8 mouse cellular contexts compared by ENCODE assay signal in genomic region chr7:145112146-145112830, GRCm38 (mm10).
DNase-seq lines count a peak whose midpoint lies in the region; ATAC-seq lines count a peak whose summit lies in the region.

No protein-coding gene starts in this region.

- H3K4me3 ChIP-seq in hindbrain, embryonic 10.5 days = no peak overlapping the region
- no peak overlapping the region for H3K4me3 ChIP-seq in hindbrain, embryonic 16.5 days (ENCODE audit: low read length)
- H3K4me3 ChIP-seq in limb, embryonic 13.5 days = no peak overlapping the region

- H3K36me3 ChIP-seq in hindbrain, embryonic 10.5 days = no peaks in the 10 kb centered on the region
- no peaks in the 10 kb centered on the region for H3K36me3 ChIP-seq in hindbrain, embryonic 16.5 days (ENCODE audit: control insufficient read depth, insufficient read depth, low read length)
- H3K36me3 ChIP-seq in limb, embryonic 13.5 days = no peaks in the 10 kb centered on the region

- ATAC-seq in hindbrain, embryonic 16.5 days = no peak
- ATAC-seq in limb, embryonic 13.5 days (ENCODE audit: low FRiP score, low read depth) = no peak

- no peak for DNase-seq in hindbrain, embryonic 10.5 days (ENCODE audit: low spot score)
- peak; percentile 40 for DNase-seq in thymus, postnatal 14 days
- no peak for DNase-seq in thymus, postnatal 25 days
- DNase-seq in T-cell, adult 2 months (ENCODE audit: low spot score) = no peak
- DNase-seq in natural killer cell, adult 2 months (ENCODE audit: low spot score in 2 of 2) = no peak
- no peak for DNase-seq in layer of hippocampus, adult 9-11 months

- H3K4me1 ChIP-seq in hindbrain, embryonic 10.5 days (replicated peaks) = peaks cover 36% of the 10 kb centered on the region
- H3K4me1 ChIP-seq in hindbrain, embryonic 16.5 days (ENCODE audit: control insufficient read depth, insufficient read depth, low read depth, low read length) = peaks cover 6% of the 10 kb centered on the region; the same call in 1 of the 2 replicates
- peaks cover 31% of the 10 kb centered on the region for H3K4me1 ChIP-seq in limb, embryonic 13.5 days

- no peaks in the 10 kb centered on the region for H3K9me3 ChIP-seq in hindbrain, embryonic 10.5 days
- H3K9me3 ChIP-seq in hindbrain, embryonic 16.5 days (ENCODE audit: control insufficient read depth, low read length) = no peaks in the 10 kb centered on the region
- no peaks in the 10 kb centered on the region for H3K9me3 ChIP-seq in limb, embryonic 13.5 days

- peaks cover 5% of the 10 kb centered on the region; the same call in 1 of the 2 replicates for H3K27me3 ChIP-seq in hindbrain, embryonic 10.5 days (ENCODE audit: insufficient read depth, poor library complexity, severe bottlenecking)
- no peaks in the 10 kb centered on the region for H3K27me3 ChIP-seq in hindbrain, embryonic 16.5 days (replicated peaks; ENCODE audit: control insufficient read depth, insufficient read depth, low read length)
- no peaks in the 10 kb centered on the region for H3K27me3 ChIP-seq in limb, embryonic 13.5 days

- H3K9ac ChIP-seq in hindbrain, embryonic 16.5 days (ENCODE audit: low read depth, low read length) = no peak overlapping the region
- H3K9ac ChIP-seq in limb, embryonic 13.5 days = no peak overlapping the region

- no peak overlapping the region for H3K4me2 ChIP-seq in hindbrain, embryonic 16.5 days (ENCODE audit: low read length)
- H3K4me2 ChIP-seq in limb, embryonic 13.5 days (replicated peaks) = 0 out of 2 replicates have a peak overlapping the region, but pooled peaks have one; percentile 48

- peak overlapping the region; percentile 73; the same call in 1 of the 2 replicates for H3K27ac ChIP-seq in hindbrain, embryonic 10.5 days
- no peak overlapping the region; the same call in 1 of the 2 replicates for H3K27ac ChIP-seq in hindbrain, embryonic 16.5 days (ENCODE audit: low read depth, low read length)
- H3K27ac ChIP-seq in limb, embryonic 13.5 days = peak overlapping the region; percentile 89
